Mouse (Mus musculus) myocyte (in vitro differentiated cells): ENCODE measurements around the gene Adk. TPM values are rescaled to one million over a fixed set of nuclear protein-coding genes. Genes with fewer than 3 reads are reported as not detected.

Experiments
- H3K27me3 ChIP-seq: one replicate; pipeline ENCODE4 v1.6.1; 2011; ENCODE audit not compliant: control insufficient read depth, insufficient read depth, insufficient read length
- H3K36me3 ChIP-seq: one replicate; pipeline ENCODE4 v1.6.1; 2011; ENCODE audit not compliant: control insufficient read depth, insufficient read depth
- H3K4me2 ChIP-seq: one replicate; pipeline ENCODE4 v1.6.1; 2011; ENCODE audit warnings: low read depth, control low read depth
- H3K4me3 ChIP-seq: one replicate; pipeline ENCODE4 v1.5.1; 2011; ENCODE audit warnings: mild to moderate bottlenecking, control low read depth, moderate library complexity
- H3K79me2 ChIP-seq: one replicate; pipeline ENCODE4 v1.6.1; 2011; ENCODE audit not compliant: control insufficient read depth, insufficient read depth
- H3ac ChIP-seq: one replicate; pipeline ENCODE4 v1.6.1; 2011; ENCODE audit not compliant: control insufficient read depth, insufficient read length
- CEBPB ChIP-seq: IDR thresholded peaks from 2 replicates; pipeline ENCODE4 v1.6.1; 2011; ENCODE audit warnings: mild to moderate bottlenecking, moderate library complexity; ENCODE audit not compliant: poor library complexity, insufficient read depth, severe bottlenecking
- E2F4 ChIP-seq: IDR thresholded peaks from one replicate; pipeline ENCODE4 v1.6.1; 2011; ENCODE audit warnings: mild to moderate bottlenecking, control low read depth, moderate library complexity; ENCODE audit not compliant: insufficient read depth
- MAX ChIP-seq: IDR thresholded peaks from one replicate; pipeline ENCODE4 v1.6.1; 2011; ENCODE audit warnings: low read depth, mild to moderate bottlenecking, control low read depth
- MYOD1 ChIP-seq, 3 experiments: IDR thresholded peaks; one replicate each; pipeline ENCODE4 v1.6.1; 2011; ENCODE audit warnings: control low read depth in 2 of 3, low read depth in 2 of 3, mild to moderate bottlenecking in 2 of 3, moderate library complexity in 1 of 3; ENCODE audit not compliant: insufficient read length in 2 of 3, control insufficient read depth in 1 of 3
- MYOG ChIP-seq, 3 experiments: IDR thresholded peaks; one replicate each; pipeline ENCODE4 v1.6.1; 2011; ENCODE audit warnings: control low read depth in 2 of 3, low read depth in 2 of 3, mild to moderate bottlenecking in 2 of 3; ENCODE audit not compliant: insufficient read length in 2 of 3, control insufficient read depth in 1 of 3, insufficient read depth in 1 of 3
- POLR2A ChIP-seq: IDR thresholded peaks from one replicate; pipeline ENCODE4 v1.6.1; 2011; ENCODE audit warnings: low read depth, mild to moderate bottlenecking, control low read depth, moderate library complexity; ENCODE audit not compliant: insufficient read length
- POLR2AphosphoS2 ChIP-seq: IDR thresholded peaks from one replicate; pipeline ENCODE4 v1.6.1; 2011; ENCODE audit warnings: low read depth, control low read depth; ENCODE audit not compliant: insufficient read length
- REST ChIP-seq: IDR thresholded peaks from one replicate; pipeline ENCODE4 v1.6.1; 2011; ENCODE audit warnings: mild to moderate bottlenecking, control low read depth, moderate library complexity; ENCODE audit not compliant: insufficient read depth, insufficient read length
- SRF ChIP-seq: IDR thresholded peaks from one replicate; pipeline ENCODE4 v1.6.1; 2011; ENCODE audit warnings: low read depth; ENCODE audit not compliant: control insufficient read depth, insufficient read length
- TCF12 ChIP-seq: IDR thresholded peaks from one replicate; pipeline ENCODE4 v1.6.1; 2011; ENCODE audit warnings: mild to moderate bottlenecking, control low read depth; ENCODE audit not compliant: poor library complexity, insufficient read depth, severe bottlenecking
- TCF3 ChIP-seq: IDR thresholded peaks from one replicate; pipeline ENCODE4 v1.6.1; 2011; ENCODE audit warnings: low read depth, control low read depth; ENCODE audit not compliant: insufficient read length
- USF1 ChIP-seq: IDR thresholded peaks from one replicate; pipeline ENCODE4 v1.6.1; 2011; ENCODE audit warnings: low read depth, mild to moderate bottlenecking, control low read depth, moderate library complexity
- polyA plus RNA-seq: library from polyadenylated mRNA; unstranded; fragments of >200 nt; fragmentation: generic; extraction: Trizol; gene quantifications from one replicate; pipeline ENCODE4 v1.2.1, GENCODE M21; 2012; ENCODE audit warnings: missing spikeins

Gene Adk
- polyA plus RNA-seq, 1 experiment, result 37.2 TPM

- Histone ChIP-seq H3K4me2 (no peak overlapping the region), H3K4me3 (no peak overlapping the region)
- no peak for TF ChIP-seq TCF12
- no peak for TF ChIP-seq USF1
- TF ChIP-seq CEBPB, result no peak
- TF ChIP-seq POLR2AphosphoS2, result no peak
- TF ChIP-seq POLR2A, result no peak
- no peak for TF ChIP-seq E2F4
- no peak for TF ChIP-seq MYOG (IDR thresholded peaks at IDR 0.05; ENCODE audit: control insufficient read depth in 1 of 3, insufficient read depth in 1 of 3, insufficient read length in 2 of 3, low read depth in 2 of 3)
- TF ChIP-seq TCF3, result no peak
- no peak for TF ChIP-seq REST
- no peak for TF ChIP-seq SRF
- TF ChIP-seq MAX, result no peak
- TF ChIP-seq MYOD1 (IDR thresholded peaks at IDR 0.05; ENCODE audit: control insufficient read depth in 1 of 3, insufficient read length in 2 of 3, low read depth in 2 of 3), result no peak
These were observed 10.6 kb downstream of the Adk start for GRCm38 (mm10) chr14:21062766-21063513.

GRCm38 (mm10) chr14:21064321-21064720 lies 11.9 kb downstream of the Adk start:
- no peaks in the 10 kb centered on the region for H3K27me3 ChIP-seq
- H3K4me2 ChIP-seq, result no peak overlapping the region
- no peak for TF ChIP-seq CEBPB
- no peak for TF ChIP-seq REST
- TF ChIP-seq MYOD1 (IDR thresholded peaks at IDR 0.05; ENCODE audit: control insufficient read depth in 1 of 3, insufficient read length in 2 of 3, low read depth in 2 of 3), result no peak
- TF ChIP-seq SRF, result no peak
- TF ChIP-seq USF1, result no peak
- no peak for TF ChIP-seq POLR2A
- TF ChIP-seq MAX, result no peak
- TF ChIP-seq MYOG (IDR thresholded peaks at IDR 0.05; ENCODE audit: control insufficient read depth in 1 of 3, insufficient read depth in 1 of 3, insufficient read length in 2 of 3, low read depth in 2 of 3), result no peak
- TF ChIP-seq TCF3, result no peak
- no peaks in the 10 kb centered on the region for H3K79me2 ChIP-seq
- no peaks in the 10 kb centered on the region for H3K36me3 ChIP-seq
- no peak overlapping the region for H3K4me3 ChIP-seq
- no peak overlapping the region for H3ac ChIP-seq

More at GRCm38 (mm10) chr14:21062766-21063513, 10.6 kb downstream of the Adk start:
- Histone ChIP-seq H3K27me3 (no peaks in the 10 kb centered on the region), H3K79me2 (no peaks in the 10 kb centered on the region), H3ac (no peak overlapping the region), H3K36me3 (no peaks in the 10 kb centered on the region)

GRCm38 (mm10) chr14:21065490-21066162 lies 13.3 kb downstream of the Adk start:
- Histone ChIP-seq H3K4me2 (peak overlapping the region; percentile 33), H3K27me3 (no peaks in the 10 kb centered on the region), H3K79me2 (no peaks in the 10 kb centered on the region), H3K4me3 (no peak overlapping the region), H3ac (no peak overlapping the region), H3K36me3 (no peaks in the 10 kb centered on the region)
- TF ChIP-seq REST (no peak), MYOG (IDR thresholded peaks at IDR 0.05; ENCODE audit: control insufficient read depth in 1 of 3, insufficient read depth in 1 of 3, insufficient read length in 2 of 3, low read depth in 2 of 3) (no peak), CEBPB (no peak), MAX (no peak), SRF (no peak), USF1 (no peak)

- no peak overlapping the region for H3K4me2 ChIP-seq
- TF ChIP-seq POLR2AphosphoS2 (no peak), TCF3 (no peak), REST (no peak), E2F4 (no peak), MAX (no peak), USF1 (no peak), CEBPB (no peak), MYOG (IDR thresholded peaks at IDR 0.05; ENCODE audit: control insufficient read depth in 1 of 3, insufficient read depth in 1 of 3, insufficient read length in 2 of 3, low read depth in 2 of 3) (no peak), TCF12 (no peak), POLR2A (no peak), SRF (no peak), MYOD1 (IDR thresholded peaks at IDR 0.05; ENCODE audit: control insufficient read depth in 1 of 3, insufficient read length in 2 of 3, low read depth in 2 of 3) (no peak)
- no peaks in the 10 kb centered on the region for H3K36me3 ChIP-seq
- H3K79me2 ChIP-seq, result no peaks in the 10 kb centered on the region
- no peak overlapping the region for H3K4me3 ChIP-seq
- H3ac ChIP-seq, result no peak overlapping the region
- no peaks in the 10 kb centered on the region for H3K27me3 ChIP-seq
These were observed 17.2 kb downstream of the Adk start for GRCm38 (mm10) chr14:21069594-21069993.
